Mouse (Mus musculus): ENCODE measurements around the gene Jmjd4. TPM values are rescaled to one million over a fixed set of nuclear protein-coding genes. Genes with fewer than 3 reads are reported as not detected.
A peak's percentile ranks its signal among the peaks of the same experiment; 100 is the strongest.

The Jmjd4 gene
- total RNA-seq, 2 experiments from 2014 or later, result 0.38 to 1.7 TPM

DNA sequence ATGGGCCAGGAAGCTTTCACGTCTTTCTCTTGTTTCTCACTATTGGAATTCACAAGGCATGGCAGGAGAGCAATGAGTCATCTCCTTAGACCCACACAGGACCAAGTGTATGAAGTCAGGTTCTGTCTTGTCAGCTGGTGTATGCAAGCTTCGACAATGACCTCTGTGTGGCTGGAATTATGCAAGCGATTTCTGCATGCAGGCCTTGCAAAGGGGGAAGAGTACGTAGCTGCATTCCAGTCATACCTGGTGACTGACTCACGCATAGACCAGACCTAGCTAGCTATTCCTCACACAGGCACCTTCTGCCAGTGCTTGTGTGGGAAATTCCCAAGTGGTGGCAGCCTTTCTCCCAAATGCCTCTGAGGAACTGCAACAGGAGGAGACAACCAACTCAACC lies 9.1 kb downstream of the Jmjd4 start:
- ATAC-seq (replicated peaks; ENCODE audit: low FRiP score, poor library complexity, severe bottlenecking), result no peak

DNA sequence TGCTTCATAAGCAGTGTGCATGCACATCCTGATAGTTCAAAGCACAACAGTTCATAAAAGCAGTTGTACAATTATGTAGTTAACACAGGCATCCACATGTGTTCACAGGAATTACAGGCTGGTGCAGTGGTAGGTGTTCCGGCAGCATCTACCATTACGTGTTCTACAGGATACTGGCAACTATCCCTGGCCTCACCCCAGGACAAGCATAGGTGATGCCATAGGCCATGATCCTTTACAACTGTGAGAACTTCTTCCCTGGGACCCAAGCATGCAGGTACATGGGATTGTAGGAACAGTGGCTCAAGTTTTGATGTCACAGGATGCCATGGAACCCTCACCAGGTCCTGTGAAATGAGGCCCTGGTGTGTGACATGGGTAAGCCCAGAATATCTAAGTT lies 10.6 kb downstream of the Jmjd4 start:
- no peak for ATAC-seq (replicated peaks; ENCODE audit: low FRiP score, poor library complexity, severe bottlenecking)

DNA sequence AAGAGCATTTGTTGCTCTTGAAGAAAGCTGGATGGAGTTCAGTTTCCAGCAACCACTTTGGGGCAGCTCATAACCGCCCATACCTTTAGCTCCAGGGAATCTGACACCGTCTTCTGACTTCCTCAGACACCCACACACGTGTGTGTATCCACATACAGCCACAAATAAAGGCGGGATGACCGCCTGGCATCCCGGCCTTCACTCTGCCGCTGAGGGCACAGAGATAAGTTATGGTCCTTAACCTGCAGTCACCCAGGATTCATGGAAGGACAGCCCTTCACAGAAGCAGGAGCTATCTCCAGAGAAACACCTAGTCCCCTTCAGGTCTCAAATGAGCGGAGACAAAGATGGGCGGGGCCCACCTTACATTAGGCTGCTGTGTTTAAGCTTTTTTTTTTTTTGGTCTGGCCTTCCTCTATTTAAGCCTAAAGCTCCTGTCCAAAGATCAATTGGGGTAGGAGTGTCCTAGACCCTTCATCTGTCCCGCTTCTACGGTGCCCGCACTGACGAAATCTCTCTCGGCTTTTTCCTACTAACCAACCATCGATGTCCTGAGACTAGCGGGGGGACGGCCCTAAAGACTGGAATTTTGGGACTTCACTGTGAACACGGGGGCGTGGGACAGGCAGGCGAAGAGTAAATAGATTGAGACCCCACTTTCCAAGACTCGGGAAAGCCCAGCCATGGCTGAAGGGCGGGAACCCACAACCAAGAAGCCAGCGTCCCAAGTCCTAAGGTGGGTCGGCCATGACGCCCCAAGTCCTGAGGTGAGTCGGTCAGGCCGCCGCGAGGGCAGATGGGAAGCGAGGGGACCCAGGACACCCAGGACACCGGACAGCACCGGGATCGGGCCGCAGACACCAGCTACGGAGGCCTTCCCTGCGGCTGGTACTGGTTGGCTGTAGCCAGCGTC lies 21.8 kb downstream of the Jmjd4 start:
- ATAC-seq (replicated peaks; ENCODE audit: low FRiP score, poor library complexity, severe bottlenecking), result peak; percentile 64

DNA sequence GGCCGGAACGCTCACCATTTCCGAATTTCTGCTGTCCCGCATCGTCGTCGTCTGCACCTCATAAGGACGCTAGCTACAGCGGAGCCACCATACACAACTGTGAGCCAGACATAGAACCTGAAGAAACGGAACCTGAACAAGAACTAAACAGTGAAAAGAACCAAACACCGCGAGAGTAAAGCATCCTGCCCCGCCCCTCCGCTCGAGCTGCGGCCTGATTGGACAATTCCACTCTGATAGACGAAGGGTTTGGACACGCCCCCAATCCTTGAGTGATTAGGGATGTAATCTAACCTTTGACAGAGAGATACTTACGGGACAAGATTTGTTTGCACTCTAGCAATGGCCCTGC lies 22.5 kb downstream of the Jmjd4 start, which contains the start of gene Zfp867:
TSS of gene Zfp867 (minus strand) at position 149 of the 352 bp plus-strand sequence.
- ATAC-seq (replicated peaks; ENCODE audit: low FRiP score, poor library complexity, severe bottlenecking), result peak; percentile 69

DNA sequence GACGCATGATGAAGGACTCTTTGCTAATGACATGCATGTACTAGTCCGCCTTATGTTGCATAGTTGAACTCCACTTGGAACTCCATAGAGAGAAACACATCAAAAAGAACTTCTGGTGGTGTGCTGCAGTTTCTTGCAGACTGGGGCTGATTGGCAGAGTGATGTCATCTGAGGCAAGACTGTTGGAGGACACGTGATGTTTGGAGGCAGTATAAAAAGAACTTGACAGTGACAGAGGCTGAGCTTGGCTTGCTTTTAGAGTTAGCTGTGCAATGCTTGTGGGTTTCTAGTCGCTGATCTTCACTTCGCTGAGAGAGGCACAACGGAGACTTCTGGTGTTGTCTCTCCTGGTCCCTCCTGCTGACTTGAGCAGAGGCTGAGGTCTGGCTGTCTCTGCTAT lies 27.4 kb downstream of the Jmjd4 start:
- ATAC-seq (replicated peaks; ENCODE audit: low FRiP score, poor library complexity, severe bottlenecking), result no peak

DNA sequence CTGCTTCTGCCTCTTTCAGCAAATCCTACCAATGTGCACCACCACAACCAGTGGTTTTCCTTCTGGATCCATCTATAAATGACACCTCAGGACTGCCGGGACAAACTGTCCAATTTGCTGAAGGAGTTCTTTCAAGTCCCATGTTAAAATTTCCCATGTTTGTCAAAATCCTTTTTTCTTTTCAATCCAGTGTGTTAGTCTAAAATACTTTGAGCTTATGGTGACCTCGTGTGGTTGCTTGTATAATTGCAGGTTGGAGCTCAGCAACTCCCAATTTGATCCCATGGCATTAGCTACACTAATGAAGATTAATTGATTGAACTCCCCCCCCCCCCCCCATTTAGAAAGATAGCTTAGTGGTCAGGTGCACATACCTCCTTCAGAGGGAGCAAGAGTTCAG lies 33.4 kb downstream of the Jmjd4 start:
- ATAC-seq (replicated peaks; ENCODE audit: low FRiP score, poor library complexity, severe bottlenecking), result peak; percentile 64

DNA sequence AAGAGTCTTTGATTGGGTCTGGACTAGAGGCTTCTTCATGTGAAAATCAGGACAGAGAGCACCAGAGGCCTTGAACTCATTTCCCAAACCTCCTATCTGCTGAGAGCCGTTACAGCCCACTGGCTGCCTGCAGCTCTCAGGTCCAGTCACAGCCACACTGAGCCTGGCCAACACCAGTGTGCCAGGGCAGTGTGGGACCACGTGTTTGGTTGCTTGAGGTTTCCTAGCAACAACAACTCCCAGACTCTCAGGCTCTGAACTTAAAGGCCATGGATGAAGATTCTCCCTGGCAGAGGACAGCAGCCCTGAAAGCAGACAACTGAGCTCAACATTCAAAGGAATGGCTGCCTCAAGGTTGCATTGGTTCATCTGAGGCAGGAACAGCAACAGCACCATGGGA lies 35.8 kb downstream of the Jmjd4 start:
- no peak for ATAC-seq (replicated peaks; ENCODE audit: low FRiP score, poor library complexity, severe bottlenecking)

DNA sequence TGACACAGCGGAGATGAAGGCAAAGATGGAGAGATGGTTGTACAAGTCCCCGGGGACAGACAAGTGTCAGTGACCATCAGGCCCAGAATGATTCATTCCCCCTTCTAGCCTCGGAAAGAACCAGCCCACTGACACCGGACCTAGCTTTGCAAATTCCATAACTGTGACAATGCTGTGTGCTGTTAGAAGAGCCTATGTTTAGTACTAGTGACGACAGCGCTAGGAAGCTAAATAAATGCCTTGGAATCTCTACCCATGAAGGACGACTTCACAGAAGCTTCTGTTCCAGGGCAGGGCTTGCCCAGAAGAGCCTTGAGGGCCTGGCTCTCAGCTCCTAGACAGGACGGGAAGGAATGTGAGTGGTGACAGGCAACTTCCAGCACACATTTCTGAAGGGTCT lies 36.4 kb downstream of the Jmjd4 start:
- ATAC-seq (replicated peaks; ENCODE audit: low FRiP score, poor library complexity, severe bottlenecking), result no peak

DNA sequence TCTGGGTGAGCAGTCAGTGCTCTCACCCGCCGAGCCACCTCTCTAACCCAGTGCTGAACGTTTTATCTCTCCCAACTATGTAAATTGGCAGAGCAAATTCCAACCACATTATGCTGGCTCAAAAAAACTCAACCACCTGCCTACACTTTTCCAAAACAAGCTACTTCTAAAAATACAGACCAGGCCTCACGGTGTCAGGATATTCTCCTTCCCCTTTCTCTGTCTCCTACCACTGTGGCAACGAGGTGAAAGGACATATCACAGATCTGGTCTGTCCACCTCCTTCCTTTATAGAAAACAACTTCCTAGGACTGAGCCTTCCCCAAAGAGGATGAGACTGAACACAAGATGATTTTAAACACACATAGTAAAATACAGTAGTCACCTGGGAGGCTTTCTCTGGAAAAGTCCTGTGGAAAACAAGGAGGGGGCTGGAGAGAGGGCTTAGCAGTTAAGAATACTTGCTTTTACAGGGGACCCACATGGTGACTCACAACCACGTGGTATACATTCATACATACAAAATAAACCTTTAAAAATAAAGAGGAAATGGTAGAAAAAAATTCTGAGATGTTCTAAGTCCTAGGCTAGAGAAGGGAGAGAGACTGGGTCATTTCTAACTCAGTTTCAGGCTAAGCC lies 46.9 kb downstream of the Jmjd4 start:
- ATAC-seq (replicated peaks; ENCODE audit: low FRiP score, poor library complexity, severe bottlenecking), result no peak

DNA sequence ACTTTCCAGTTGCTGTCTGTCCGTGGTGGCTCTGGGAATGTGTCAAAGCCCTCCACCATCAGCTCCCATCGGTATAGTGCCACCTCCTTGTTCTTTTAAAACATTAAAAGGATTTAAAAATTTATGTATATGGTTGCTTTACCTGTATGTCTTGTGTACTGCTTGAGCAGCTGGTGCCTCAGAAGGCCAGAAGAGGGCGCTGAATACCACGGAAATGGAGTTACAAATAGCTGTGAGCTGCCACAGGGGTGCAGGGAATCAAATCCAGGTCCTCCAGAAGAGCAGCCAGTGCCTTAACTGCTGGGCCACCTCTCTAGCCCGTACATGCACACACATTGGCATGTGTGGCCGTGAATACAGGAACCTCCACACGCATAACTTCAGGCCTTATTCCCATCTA lies 47.9 kb downstream of the Jmjd4 start:
- ATAC-seq (replicated peaks; ENCODE audit: low FRiP score, poor library complexity, severe bottlenecking), result no peak

DNA sequence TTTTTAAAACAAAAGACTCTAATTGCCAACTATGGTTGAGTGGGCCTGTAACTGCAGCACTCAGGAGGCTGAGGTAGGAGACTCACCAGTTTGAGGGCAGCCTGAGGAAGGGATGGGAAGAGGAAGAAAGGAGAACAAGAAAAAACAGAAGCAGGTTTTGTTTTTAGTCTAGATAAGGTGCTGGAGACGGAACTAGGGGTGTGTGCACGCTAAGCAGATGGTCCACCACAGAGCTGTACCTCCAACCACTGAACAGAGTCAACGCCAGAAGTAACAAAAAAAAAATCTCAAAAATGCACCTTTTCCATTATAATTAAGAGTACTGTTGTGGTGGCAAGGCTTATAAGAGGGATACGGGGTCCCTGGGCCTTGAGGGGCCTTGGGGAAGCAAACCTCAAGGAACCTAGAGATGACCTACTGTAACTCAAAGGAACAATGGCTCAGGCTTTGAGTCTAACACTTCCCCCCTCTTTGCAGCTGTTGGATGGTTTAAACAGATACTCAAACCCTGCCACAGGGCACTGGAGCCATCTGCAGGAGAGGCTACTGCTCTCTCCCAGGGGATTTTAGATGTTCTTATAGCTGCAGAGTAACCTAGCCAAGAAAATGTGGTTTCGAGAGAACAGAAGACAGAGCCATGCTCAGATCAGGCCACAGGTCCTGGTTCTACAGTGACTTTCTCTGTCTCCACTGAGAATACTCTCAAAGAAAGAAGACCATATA lies 52.3 kb downstream of the Jmjd4 start:
- no peak for ATAC-seq (replicated peaks; ENCODE audit: low FRiP score, poor library complexity, severe bottlenecking)

DNA sequence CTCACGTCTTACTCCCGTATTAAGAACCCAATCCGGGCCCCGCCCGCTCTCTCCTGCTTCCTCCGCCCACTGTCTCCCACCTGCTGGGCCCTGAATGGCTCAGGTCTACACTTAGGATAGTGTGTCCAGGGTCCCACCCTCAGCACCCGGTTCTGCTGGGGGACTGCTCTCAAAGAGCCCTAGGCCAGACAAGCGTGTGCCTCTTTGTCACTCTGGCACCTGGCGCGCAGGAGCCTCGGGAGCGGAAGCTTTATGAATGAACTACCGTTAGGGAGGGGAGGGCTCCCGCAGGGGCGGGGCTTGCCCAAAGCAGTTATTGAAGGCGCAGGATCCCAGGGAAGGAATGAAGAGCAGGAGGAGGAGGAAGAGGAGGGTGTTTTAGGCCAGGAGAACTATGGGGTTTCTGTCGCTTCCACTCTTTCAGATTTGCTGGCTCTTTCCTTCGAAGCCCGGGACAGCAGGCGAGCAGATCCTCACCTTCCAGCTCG lies 55.5 kb downstream of the Jmjd4 start:
- no peak for ATAC-seq (replicated peaks; ENCODE audit: low FRiP score, poor library complexity, severe bottlenecking)

DNA sequence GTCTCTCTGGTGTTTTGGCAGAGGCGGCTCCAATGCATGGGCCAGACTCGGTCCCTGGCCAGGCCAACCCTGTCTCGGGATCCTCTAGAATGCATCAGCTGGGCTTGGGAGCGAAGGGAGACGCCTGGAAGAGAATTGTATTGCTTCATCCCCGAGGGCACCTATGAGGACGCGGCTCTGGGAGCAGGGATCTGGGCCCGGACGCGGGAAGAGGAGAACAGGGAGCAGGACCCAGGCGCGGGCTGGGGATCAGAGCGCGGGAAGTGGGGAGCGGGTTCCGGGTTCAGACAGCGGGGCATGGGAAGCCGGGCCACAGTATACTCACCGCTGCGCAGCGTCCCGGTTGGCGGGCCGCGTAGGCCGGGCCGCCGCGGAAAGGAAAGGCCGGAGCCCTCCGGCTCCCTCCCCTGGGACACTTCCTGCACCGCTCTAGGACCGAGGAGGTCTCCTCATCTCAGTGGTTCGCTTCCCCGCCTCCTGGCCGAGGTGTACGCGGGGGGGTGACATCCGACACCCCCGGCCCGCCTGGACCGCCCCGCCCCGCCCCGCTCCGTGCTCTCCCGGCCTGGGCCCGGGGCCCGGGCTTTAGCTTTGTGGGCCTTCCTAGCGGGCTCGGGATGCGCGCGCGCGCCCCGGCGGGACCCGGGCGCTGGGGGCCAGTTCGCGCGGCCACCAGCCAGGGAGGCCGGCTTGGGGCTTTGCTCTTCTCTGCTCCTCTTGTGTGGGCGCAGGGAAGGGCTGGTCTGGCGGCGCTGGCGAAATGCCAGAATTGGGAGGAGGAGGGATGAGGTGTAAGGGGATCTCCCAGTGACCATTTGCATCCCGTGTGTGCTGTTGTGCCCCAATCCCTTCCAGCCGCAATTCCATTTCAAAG lies 56.2 kb downstream of the Jmjd4 start:
- ATAC-seq (replicated peaks; ENCODE audit: low FRiP score, poor library complexity, severe bottlenecking), result 0 out of 2 replicates have a peak, but pooled peaks have one; percentile 18

DNA sequence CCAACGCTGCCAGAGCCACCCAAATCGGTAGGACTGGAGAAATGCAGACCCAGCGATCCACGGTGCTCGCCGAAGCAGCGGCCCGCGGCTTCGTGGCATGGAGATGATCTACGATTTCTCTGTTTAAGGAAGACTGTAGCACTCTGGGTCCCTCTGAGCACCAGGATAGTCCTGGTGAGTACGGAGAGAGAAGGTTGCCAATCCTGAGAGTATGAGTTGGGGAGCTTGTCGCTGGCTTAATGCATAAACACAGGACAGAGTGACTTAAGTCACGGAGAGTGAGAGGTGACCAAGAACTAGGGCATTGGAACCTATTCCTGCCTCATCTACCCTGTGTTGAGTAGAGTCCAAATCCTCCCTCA lies 56.8 kb downstream of the Jmjd4 start:
- ATAC-seq (replicated peaks; ENCODE audit: low FRiP score, poor library complexity, severe bottlenecking), result no peak

Other genes starting within 250 kb of the Jmjd4 start
- 5.4 and 11.3 TPM in 2 replicates for gene Mrpl55, start 247.6 kb upstream of the Jmjd4 start, total RNA-seq (2015; ENCODE audit: low replicate concordance)
- gene Mrpl55, start 247.6 kb upstream of the Jmjd4 start, total RNA-seq (2017; ENCODE audit: low replicate concordance), result 10.1 and 14.1 TPM in 2 replicates
- gene 2310033P09Rik, start 241.7 kb upstream of the Jmjd4 start, total RNA-seq (2015; ENCODE audit: low replicate concordance), result 0.77 and 6.9 TPM in 2 replicates
- 4.4 and 8.2 TPM in 2 replicates for gene 2310033P09Rik, start 241.7 kb upstream of the Jmjd4 start, total RNA-seq (2017; ENCODE audit: low replicate concordance)
- gene Arf1, start 221.8 kb upstream of the Jmjd4 start, total RNA-seq (2015; ENCODE audit: low replicate concordance), result 111 and 132 TPM in 2 replicates
- gene Arf1, start 221.8 kb upstream of the Jmjd4 start, total RNA-seq (2017; ENCODE audit: low replicate concordance), result 93.9 and 107 TPM in 2 replicates
- gene Wnt3a, start 159.3 kb upstream of the Jmjd4 start, total RNA-seq (2015; ENCODE audit: low replicate concordance), result not detected in 2 replicates
- 0.42 TPM in 1 of 2 replicates, not detected in the other for gene Wnt3a, start 159.3 kb upstream of the Jmjd4 start, total RNA-seq (2017; ENCODE audit: low replicate concordance)
- not detected in 2 replicates for gene Wnt9a, start 143.1 kb upstream of the Jmjd4 start, total RNA-seq (2015; ENCODE audit: low replicate concordance)
- gene Wnt9a, start 143.1 kb upstream of the Jmjd4 start, total RNA-seq (2017; ENCODE audit: low replicate concordance), result not detected in 2 replicates
- not detected in 2 replicates for gene Prss38, start 74.4 kb upstream of the Jmjd4 start, total RNA-seq (2015; ENCODE audit: low replicate concordance)
- not detected in 2 replicates for gene Prss38, start 74.4 kb upstream of the Jmjd4 start, total RNA-seq (2017; ENCODE audit: low replicate concordance)
- gene Snap47, start 1.1 kb downstream of the Jmjd4 start, total RNA-seq (2015; ENCODE audit: low replicate concordance), result 0.38 TPM in 1 of 2 replicates, not detected in the other
- gene Snap47, start 1.1 kb downstream of the Jmjd4 start, total RNA-seq (2017; ENCODE audit: low replicate concordance), result 0.42 and 2.6 TPM in 2 replicates
- gene Zfp867, start 22.4 kb downstream of the Jmjd4 start, total RNA-seq (2015; ENCODE audit: low replicate concordance), result 0.77 TPM in 1 of 2 replicates, not detected in the other
- 0.51 TPM in 1 of 2 replicates, not detected in the other for gene Zfp867, start 22.4 kb downstream of the Jmjd4 start, total RNA-seq (2017; ENCODE audit: low replicate concordance)
- 1.3 and 3.5 TPM in 2 replicates for gene Zkscan17, start 76.7 kb downstream of the Jmjd4 start, total RNA-seq (2015; ENCODE audit: low replicate concordance)
- gene Zkscan17, start 76.7 kb downstream of the Jmjd4 start, total RNA-seq (2017; ENCODE audit: low replicate concordance), result 2.2 and 2.7 TPM in 2 replicates
- gene Nlrp3, start 91.5 kb downstream of the Jmjd4 start, total RNA-seq (2015; ENCODE audit: low replicate concordance), result 5.9 TPM in 1 of 2 replicates, not detected in the other
- gene Nlrp3, start 91.5 kb downstream of the Jmjd4 start, total RNA-seq (2017; ENCODE audit: low replicate concordance), result 1.3 and 3.0 TPM in 2 replicates
- gene Olfr222, start 126.2 kb downstream of the Jmjd4 start, total RNA-seq (2015; ENCODE audit: low replicate concordance), result not detected in 2 replicates
- gene Olfr222, start 126.2 kb downstream of the Jmjd4 start, total RNA-seq (2017; ENCODE audit: low replicate concordance), result not detected in 2 replicates
- not detected in 2 replicates for gene Olfr223, start 143.2 kb downstream of the Jmjd4 start, total RNA-seq (2015; ENCODE audit: low replicate concordance)
- not detected in 2 replicates for gene Olfr223, start 143.2 kb downstream of the Jmjd4 start, total RNA-seq (2017; ENCODE audit: low replicate concordance)
- gene Mprip, start 211.3 kb downstream of the Jmjd4 start, total RNA-seq (2015; ENCODE audit: low replicate concordance), result 5.6 and 20.9 TPM in 2 replicates
- gene Mprip, start 211.3 kb downstream of the Jmjd4 start, total RNA-seq (2017; ENCODE audit: low replicate concordance), result 10.6 and 21.7 TPM in 2 replicates